Mouse (Mus musculus): ENCODE measurements around the gene Srpk2.

DNA sequence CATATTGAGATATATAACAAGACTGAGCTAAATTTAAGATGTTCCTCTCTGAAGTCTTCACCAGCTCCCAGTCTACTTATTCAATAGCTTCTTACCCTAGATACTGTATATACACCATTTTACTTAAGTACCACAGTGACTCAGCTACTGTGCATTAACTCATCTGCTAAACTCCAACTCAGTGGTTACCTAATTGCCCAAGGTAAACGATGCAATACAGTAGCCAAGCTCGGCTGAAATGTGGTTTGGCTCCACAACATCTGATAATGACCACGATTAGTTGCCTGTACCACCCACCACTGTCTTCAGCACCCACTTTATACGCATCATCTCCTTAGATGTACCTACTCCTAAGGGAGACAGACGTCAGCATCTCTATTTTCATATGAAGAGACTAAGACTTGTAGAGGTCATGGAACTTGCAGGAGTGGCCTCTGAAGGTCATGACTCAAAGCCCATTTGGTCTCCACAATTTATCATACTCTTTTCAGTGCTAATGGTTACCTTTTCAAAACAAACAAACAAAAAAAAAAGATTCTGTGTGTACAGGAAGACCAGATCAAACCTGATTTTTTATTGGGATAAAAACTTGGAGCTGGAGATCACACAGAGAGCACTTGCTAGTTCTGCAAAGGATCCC is 88.0 kb downstream of the Srpk2 start:
- no peak for TF ChIP-seq POLR2A (IDR thresholded peaks at IDR 0.05; ENCODE audit: insufficient read depth, low read depth, low read length)
- no peak for TF ChIP-seq CTCF (IDR thresholded peaks at IDR 0.05; ENCODE audit: insufficient read depth, low read depth, low read length)

Measured in olfactory bulb, adult 2 months (tissue).